Mouse (Mus musculus): Measurements from ENCODE around the gene Patl2.

The Patl2 gene

DNA sequence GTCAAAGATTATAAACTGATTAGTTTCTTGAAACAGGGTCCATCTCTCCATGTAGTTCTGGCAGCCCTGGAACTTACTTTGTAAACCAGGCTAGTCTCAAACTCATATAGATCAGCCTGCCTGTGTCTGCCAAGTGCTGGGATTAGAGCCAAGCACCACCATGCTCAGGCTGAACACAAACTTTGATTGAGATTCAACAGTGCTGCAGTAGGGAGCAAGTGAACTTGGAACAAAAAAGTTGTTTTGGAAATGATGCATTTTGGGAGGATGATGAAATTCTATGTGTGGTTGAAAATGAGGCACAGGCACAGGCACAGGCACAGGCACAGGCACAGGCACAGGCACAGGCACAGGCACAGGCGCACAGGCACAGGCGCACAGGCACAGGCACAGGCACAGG is 13.8 kb downstream of the Patl2 start:
- no peak for DNase-seq (ENCODE audit: low spot score in 2 of 2)

DNA sequence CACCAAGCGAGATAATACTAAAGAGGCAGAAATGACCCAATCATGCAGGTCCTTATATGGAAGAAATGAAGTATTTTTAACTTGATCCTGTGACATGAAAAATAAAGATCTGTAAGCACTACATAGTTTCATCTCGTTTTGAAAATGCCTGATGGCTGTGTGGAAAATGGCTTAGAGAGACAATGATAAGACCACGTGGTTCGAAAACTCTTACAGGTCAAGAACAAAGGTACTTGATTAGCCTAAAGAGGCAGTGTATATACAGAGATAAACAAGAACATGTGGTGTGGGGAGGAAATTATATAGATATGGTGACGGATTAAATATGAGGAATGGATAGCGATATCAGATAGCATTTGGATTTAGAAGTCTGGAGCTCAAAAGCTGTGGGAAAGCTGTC is 14.7 kb downstream of the Patl2 start:
- no peak for DNase-seq (ENCODE audit: low spot score in 2 of 2)

DNA sequence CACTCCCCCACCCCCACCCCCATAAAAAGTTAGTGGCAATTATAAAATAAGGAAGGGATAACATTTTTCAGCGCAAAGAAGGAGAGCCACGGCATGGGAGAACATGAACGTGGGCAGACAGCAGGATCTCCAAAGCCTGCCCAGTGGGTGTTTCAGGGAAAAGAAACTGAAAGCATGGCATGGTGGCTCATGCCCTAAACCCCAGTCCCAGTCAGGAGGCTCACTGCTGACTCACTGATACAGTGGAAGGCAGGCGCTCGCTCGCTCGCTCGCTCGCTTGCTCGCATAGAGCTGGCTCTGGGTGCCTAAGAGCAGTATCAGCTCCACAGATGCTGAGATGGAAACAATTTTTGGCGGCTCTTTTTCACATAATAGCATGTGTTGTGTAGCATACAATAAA is 21.7 kb downstream of the Patl2 start:
- no peak for DNase-seq (ENCODE audit: low spot score in 2 of 2)

GRCm38 (mm10) chr2:122163430-122164195 is 22.4 kb downstream of the Patl2 start:
- no peak for DNase-seq (ENCODE audit: low spot score in 2 of 2)

DNA sequence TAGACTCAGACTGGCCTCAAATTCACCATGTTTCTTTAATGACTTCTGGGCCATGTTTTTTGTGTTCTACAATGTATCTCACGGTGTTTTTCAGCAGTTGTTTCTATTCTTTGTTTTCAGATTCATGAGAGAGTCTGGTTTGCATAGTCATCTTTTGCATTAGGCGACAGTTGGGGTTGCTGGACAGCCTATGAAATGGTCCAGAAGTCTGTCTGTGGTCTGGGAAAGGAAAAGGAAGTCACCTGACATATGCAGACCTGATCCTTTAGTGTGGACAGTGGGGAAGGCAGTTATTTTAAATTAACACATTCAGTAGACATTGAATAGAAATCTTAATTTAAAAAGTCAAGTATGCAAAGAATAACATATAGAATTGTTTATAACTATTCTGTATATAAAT is 23.5 kb downstream of the Patl2 start:
- DNase-seq (ENCODE audit: low spot score in 2 of 2): no peak

DNA sequence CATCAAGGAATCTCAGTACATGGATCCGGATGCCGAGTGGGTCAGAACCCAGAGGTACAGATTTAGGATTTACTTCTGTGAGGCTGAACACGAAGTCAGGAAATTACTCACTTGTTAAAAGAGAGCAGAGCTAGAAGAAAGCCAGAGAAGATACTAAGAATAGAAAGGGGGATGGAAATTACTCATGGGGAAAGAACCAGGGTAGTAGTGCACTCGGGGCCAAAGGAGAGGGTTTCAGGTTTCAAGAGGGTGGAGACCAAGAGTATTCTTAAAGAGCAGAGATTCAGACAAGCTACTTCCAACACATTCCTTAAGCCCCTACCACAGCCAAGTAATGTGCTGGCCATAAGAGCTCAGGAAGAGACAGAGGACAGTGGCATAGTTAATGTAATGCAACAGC is 24.4 kb downstream of the Patl2 start:
- no peak for DNase-seq (ENCODE audit: low spot score in 2 of 2)

DNA sequence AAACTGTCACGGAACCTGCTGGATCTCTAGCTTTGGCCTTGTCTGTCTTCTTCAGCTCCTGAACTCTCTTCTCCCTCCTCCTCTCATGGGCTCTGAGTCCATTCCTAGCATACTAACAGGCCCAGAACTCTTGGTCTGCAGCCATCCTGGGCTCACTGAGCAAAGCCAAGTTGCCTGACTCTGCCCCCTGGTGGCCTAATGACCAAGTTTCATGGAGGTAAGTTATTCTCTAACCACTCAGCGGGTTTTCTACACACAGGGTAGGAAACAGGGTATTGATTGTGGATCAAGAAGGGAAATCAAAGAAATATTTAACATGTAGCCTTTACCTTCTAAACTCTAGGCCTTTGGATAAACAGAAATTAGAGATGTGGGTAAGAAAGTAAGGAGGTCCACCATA is 25.3 kb downstream of the Patl2 start, which contains the start of gene Trim69:
Trim69 (plus strand) TSS at position 21 of the 400 bp plus-strand sequence.
- peak; percentile 66 to 82 for DNase-seq (ENCODE audit: low spot score in 2 of 2)

- no peak for DNase-seq (ENCODE audit: low spot score in 2 of 2)
Measured at GRCm38 (mm10) chr2:122159667-122160066, 26.3 kb downstream of the Patl2 start.

DNA sequence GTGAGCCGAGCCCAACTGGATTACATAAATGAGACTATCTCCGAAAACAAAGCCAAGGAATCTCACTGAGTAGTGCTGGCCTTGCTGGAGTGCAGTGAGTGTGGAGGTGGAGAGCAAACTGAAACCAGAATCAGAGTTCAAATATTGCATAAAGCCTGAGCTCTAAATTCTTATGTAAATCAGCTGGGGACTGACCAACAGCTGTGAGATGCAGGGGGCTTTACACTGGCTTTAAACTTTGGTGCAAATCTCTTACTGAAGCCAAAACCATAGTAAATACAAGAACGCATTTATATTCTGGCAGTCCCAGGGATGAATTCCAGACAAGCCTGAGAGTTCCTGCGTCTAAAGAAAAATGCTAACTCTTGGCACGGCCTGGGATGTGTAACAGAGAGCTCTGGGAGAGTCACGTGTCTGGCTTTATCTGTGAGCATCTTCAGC is 27.6 kb downstream of the Patl2 start:
- DNase-seq (ENCODE audit: low spot score in 2 of 2): no peak

- no peak for DNase-seq (ENCODE audit: low spot score in 2 of 2)
Measured at GRCm38 (mm10) chr2:122157561-122157960, 28.4 kb downstream of the Patl2 start.

DNA sequence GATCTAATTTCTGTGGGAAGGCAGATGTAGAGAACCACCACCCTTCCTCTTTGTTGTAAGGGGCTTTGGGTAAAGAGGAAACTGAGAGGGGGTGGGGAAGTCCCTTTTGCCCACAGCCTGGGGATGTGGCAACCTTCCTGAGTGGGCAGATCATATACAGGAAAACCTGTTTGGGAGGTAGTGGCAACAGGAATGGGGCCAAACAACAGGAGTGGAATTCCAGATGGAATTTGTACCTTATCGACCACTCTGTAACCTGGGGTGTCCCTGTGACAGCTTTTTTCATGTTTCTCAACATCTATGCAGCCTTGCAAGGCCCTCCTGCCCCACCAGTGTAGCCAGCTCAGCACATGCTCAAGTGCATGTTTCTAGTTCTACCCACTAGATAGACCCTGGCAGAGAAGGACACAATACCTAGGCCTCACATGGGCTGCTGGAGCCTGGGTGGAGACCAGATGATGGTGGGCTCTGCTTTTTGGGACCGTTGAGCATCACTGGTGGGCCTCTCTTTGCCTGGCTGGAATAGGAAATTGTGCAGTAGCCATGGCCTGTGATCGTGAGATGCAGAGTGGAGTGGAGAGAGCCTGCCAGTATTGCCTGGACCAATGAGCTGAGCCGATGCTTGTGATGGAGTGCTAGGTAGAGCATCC is 29.8 kb downstream of the Patl2 start:
- DNase-seq (ENCODE audit: low spot score in 2 of 2): no peak

DNA sequence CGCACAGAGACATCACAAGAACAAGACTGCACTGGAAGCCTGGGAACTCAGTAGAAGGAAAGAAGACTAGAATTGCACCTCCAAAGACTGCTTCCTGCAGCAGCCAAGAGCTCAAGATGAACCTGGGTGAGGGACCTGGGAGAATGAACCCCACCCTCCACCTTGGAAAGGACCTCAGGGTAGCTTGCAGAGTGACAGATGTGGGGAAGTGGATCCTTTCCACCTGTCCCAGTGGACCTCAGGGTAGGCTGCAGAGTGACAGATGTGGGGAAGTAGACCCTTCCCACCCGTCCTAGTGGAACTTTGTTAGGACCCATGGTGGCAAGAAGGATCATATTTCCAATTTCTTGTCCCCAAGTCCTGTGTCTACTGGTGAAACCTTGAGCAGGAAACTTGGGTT is 30.7 kb downstream of the Patl2 start:
- no peak for DNase-seq (ENCODE audit: low spot score in 2 of 2)

DNA sequence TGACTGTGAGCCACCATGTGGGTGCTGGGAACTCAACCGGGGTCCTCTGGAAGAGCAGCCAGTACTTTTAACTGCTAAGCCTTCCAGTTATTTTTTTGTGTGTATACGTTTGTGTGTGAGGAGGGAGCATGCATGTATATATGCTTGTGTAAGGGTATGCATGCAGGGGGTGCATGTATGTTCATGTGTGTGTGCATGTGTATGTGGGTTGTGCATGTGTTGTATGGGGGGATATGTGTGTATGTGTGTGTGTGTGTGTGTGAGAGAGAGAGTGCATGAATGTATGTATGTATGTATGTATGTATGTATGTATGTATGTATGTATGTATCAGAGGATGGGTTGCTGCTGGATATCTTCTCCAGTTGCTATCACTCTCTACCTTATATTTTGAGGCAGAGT is 31.5 kb downstream of the Patl2 start:
- no peak for DNase-seq (ENCODE audit: low spot score in 2 of 2)

GRCm38 (mm10) chr2:122153681-122154365 is 32.2 kb downstream of the Patl2 start:
- no peak for DNase-seq (ENCODE audit: low spot score in 2 of 2)

GRCm38 (mm10) chr2:122152850-122153249 is 33.1 kb downstream of the Patl2 start:
- DNase-seq (ENCODE audit: low spot score in 2 of 2): no peak

- DNase-seq (ENCODE audit: low spot score in 2 of 2): no peak
Measured at GRCm38 (mm10) chr2:122151221-122151620, 34.8 kb downstream of the Patl2 start.

DNA sequence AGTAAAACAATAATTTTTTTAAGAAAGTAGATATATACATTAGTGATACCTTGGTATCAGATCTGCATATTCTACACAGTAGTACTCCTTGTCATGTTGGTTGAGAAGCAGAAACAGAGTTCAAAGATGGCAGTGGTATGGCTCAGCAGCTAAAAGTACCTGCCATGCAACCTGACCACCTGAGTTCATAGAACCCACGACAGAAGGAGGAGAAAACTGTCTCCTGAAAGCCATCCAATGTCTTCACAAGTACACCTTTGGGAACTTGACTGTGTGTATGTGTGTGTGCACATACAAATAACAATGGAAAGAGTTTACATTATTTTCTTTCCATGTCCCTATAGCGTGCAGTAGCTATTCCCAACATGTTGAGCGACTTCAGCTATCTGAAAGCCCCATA is 36.3 kb downstream of the Patl2 start:
- no peak for DNase-seq (ENCODE audit: low spot score in 2 of 2)

DNA sequence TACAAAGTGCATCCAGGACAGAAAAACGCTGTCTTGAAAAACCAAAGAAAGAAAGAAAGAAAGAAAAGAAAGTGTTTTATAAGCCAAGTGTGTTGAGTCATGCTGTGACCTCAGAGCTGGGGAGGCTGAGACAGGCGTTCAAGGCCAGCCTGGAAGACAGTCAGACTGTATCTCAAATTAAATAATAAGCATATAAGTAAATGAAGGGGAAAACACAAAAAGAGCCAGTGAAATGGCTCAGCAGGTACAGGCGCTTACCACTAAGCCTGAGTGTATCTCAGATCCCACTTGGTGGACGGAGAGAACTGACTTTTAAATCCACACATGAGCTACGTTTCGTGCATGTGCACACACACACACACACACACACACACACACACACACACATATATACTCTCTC is 36.7 kb downstream of the Patl2 start:
- no peak for DNase-seq (ENCODE audit: low spot score in 2 of 2)

DNA sequence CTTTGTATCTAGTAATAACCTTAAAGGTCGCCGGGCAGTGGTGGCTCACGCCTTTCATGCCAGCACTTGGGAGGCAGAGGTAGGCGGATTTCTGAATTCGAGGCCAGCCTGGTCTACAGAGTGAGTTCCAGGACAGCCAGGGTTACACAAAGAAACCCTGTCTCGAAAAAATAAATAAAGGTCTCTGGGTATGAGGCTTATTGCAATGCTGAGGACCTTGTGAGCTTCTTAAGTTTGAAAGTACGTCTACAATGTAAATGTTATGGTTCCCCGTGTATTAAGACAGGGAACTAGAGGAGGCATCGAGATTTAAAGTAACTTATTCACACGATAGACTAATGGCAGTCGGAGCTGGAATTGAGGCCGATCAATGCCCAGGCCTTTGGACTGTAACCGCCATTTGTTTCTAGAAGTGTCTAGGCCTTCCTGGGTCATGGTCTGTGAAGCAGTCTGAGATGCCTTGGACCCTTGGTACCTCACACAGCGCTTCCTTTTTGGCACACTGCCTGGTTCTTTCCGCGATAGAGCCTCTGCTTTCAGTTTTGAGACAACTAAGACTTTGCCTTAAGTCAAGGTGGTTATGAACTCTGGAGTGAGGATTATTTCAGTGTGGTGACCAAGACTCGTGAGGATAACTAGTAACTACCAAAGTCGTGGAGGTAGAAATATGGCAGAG is 37.6 kb downstream of the Patl2 start:
- DNase-seq (ENCODE audit: low spot score in 2 of 2): peak in 1 of 2 experiments; percentile 33

- DNase-seq (ENCODE audit: low spot score in 2 of 2): peak; percentile 89 to 93
Measured at GRCm38 (mm10) chr2:122147508-122148241, 38.3 kb downstream of the Patl2 start, which contains the start of gene B2m. Gene B2m (plus strand): TSS chr2:122147686.

DNA sequence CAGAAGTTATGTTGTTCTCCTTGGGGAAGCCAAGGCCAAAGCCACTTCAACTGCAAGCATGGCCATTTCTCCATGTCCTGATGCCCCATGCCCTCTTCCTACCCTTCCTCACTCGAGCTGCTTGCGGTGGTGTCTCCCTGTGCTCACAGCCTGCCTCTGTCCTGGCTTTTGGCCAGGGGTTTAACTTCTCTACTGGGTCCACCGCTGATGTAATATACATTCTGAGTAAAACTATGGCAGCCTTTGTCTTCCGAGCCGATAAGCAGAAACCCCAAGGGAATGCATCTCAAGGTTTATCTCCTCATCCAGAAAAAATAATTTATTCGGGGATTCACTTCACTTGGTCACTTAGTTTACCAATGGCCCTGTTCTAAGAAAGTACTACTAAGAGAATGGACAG is 39.3 kb downstream of the Patl2 start:
- DNase-seq (ENCODE audit: low spot score in 2 of 2): no peak
